Mouse (Mus musculus) gastrocnemius, adult 2 months (tissue): ENCODE measurements at regions not wholly inside any gene's neighbourhood (a gene's known extent, or its start where the extent isn't known, plus 50 kb on each side); places are given as distances from the start of the nearest gene placed in this dataset.

Experiments used
- DNase-seq: peaks from one replicate; pipeline ENCODE4 v3.0.0; 2022
- H3K27ac ChIP-seq: fragments of 200-600 bp; 2 replicates; pipeline ENCODE4 v1.8.1; 2022; ENCODE audit warnings: mild to moderate bottlenecking
- H3K4me3 ChIP-seq: fragments of 200-600 bp; 2 replicates; pipeline ENCODE4 v1.8.1; 2022; ENCODE audit warnings: mild to moderate bottlenecking, moderate library complexity
- CTCF ChIP-seq: fragments of 200-600 bp; IDR thresholded peaks from 2 replicates; pipeline ENCODE4 v1.8.1; 2022; ENCODE audit warnings: antibody characterized with exemption, mild to moderate bottlenecking, moderate library complexity
- intact Hi-C: fragments of 180-260 bp; cut with DNase I; formaldehyde crosslinking; loops from one replicate; pipeline ENCODE4 v1.15.1; 2025

DNA sequence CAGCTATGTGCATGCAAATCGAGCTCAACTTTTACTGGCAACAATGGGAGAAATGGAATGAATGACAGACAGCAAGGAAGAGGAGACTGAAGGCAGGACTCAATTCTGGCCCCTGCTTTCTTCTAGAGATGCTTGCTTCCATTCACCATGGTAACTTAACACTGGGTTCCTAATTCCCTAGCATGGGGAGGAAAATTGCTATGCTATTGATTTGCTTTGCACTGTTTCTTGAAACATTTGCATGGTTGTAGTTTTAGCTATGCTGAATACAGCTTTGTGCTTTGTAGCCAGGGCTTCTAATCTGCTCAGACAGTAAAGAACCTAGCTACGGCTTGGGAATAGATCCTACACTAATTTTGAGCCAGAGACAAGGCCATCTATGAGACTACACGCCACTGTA, 419.0 kb upstream of the Tenm3 start:
- no peak for TF ChIP-seq CTCF
- Histone ChIP-seq H3K4me3 (no peak overlapping the region), H3K27ac (no peak overlapping the region)
- intact Hi-C loops: no loop called here
- no peak for DNase-seq

DNA sequence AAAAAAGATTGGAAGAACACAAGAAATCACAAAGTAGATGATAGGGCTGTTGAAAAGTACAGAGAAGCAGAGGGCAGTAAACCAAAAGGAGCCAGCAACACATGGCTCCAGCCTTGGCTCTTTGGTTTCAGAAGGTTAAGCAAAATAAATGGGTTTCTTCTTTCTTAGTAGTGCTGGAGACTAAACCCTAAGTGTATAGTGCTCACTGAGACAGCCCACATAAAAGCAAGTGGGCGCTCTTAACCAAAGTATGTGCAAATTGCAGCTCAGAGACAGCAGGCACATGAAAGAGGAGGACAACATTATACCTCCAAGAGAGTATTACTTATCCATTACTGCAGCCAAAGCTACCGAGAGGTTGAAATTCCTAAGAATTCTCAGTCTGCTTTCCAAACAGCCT, 412.2 kb upstream of the Tenm3 start:
- TF ChIP-seq CTCF: no peak
- intact Hi-C loops: no loop called here
- DNase-seq: no peak
- Histone ChIP-seq H3K27ac (no peak overlapping the region), H3K4me3 (no peak overlapping the region)

DNA sequence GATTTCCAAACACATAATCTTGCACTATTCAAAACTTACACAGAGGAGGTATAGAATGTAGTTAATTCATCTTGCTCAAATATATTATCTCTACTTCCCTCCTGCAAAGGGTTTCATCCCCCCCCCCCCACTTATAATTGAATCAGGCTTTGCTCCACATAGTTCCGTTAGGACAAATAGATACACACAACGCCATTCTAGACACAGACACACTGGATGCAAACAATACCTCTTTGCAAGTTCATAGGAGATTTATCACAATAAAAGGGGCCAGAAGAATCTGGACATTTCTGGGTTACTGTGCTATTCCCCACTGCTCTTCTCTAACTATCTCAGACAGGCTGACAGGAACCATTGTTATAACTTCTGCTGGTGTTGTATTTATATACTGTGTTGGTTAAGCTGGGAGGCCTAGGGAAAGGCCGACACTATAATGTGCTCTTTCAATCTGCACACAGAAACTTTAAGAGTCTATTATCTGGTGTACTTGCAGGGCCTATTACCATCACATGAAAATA, 410.6 kb upstream of the Tenm3 start:
- Histone ChIP-seq H3K4me3 (no peak overlapping the region), H3K27ac (no peak overlapping the region)
- no peak for DNase-seq
- intact Hi-C loops: loop anchor here (5.0 kb wide), 1 partner anchor 118 kb away; no protein-coding TSS in a partner anchor
- TF ChIP-seq CTCF: no peak

DNA sequence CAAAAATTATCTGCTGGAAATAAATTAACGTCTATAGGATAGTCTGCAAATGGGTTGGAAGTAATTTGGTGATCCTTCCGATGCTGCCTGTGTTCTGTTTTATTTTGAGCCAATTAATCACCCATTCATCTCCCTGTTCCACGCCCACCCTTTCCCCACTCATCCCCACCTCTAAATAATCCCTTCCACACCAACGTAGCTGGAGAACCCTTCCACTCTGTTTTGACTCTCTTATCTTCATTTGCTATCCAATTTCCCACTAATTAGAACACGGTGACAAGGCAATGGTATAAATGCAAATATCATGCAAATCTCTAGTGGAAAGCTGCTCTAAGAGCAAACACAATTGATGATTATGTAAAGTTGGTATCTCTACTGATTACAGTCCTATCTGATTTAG, 399.3 kb upstream of the Tenm3 start:
- DNase-seq: no peak
- Histone ChIP-seq H3K4me3 (no peak overlapping the region), H3K27ac (no peak overlapping the region)
- no peak for TF ChIP-seq CTCF
- intact Hi-C loops: no loop called here

DNA sequence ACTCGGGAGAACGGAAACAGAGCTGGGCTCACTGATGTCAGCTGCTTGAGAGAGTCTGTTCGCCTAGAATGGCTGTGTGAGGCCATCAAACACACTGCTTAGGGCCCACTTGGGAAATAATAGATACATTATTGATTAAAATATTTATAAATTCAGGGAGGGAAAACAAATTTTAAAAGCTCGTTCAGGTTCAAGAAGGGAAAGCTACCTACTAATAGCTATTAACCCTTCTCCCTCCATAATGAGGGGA, 393.0 kb upstream of the Tenm3 start:
- intact Hi-C loops: no loop called here

DNA sequence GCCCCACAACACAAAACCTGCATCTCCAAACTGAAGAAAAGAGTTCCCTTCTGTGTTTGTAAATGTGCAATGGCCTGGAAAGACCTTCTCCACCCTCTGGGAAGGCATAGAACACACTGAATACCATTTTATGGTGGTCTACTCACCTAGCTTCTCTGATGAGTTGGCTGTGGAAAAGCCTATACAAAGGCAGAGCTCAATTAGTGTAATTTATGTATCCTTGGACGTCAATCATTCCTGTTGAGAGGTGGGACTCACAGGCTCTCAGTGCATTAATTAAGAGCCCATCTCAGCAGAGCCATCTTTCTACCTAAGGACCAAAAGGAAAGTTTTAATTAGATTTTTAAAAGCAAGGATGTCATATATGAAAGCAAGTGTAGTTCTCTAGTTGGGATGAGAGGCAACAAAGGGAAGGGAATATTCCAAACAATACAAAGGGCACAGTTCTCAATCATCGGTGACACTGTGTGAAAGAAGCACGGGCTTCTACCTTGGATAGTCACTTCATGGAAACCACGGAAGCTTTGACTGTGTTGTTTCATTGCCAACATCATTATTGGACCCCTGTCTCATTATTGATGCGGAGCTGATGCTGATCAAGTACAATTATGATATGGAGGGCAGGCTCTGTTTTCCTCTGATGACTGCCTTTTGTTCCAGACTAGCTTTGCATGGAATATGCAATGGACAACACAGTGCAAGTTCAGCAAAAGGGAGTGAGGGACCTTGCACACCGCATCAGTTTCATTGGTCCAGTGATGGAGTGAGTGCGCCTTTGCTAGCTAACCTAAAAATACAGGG, 392.5 kb upstream of the Tenm3 start:
- intact Hi-C loops: no loop called here
- no peak overlapping the region for H3K27ac ChIP-seq
- DNase-seq: no peak
- TF ChIP-seq CTCF: no peak
- H3K4me3 ChIP-seq: no peak overlapping the region

More for the DNA sequence above, 393.0 kb upstream of the Tenm3 start:
- Histone ChIP-seq H3K4me3 (no peak overlapping the region), H3K27ac (no peak overlapping the region)
- no peak for DNase-seq
- no peak for TF ChIP-seq CTCF

DNA sequence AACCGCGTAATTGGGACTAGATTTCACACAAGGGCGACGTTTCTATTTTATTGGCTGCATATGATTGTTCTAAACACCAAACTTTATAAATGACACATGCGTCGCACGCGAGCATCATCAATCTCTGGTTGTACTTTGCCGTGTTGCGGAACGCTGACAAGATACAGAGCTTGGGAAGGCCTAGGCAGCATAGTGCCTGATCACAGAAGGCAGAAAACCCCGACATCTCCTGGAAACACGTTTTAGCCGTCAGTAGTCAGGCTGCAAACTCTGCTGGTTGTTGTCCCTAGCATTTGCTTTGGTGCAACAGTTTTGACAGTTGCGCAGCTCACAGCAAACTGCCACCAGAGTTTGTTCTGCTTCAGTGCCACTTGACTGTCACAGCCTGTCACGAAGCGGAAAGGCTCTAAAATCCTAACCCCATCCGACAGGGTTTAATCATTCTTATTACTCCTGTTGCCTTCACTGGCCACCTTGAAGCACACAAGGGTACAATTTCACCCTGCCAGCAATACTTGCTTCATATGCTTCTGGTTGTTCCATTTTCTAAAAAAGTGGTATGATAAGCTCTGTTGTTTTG, 380.2 kb upstream of the Tenm3 start:
- DNase-seq: no peak
- no peak overlapping the region for H3K4me3 ChIP-seq
- no peak overlapping the region for H3K27ac ChIP-seq
- intact Hi-C loops: no loop called here
- no peak for TF ChIP-seq CTCF

DNA sequence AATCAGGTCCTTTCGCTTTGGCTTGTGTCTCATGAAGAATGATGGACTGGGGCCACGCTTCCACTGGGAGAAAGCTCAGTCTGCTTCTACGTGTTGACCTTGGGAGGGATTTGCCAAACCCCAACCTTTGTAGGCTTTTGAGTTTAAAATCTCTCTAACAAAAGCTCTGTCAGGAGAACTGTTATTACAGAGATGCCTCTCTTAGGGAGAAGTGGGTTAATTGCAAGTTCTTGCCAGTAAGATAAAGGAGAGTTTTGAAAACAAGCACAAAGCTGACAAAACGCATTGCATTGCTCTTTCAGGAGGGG, 351.5 kb upstream of the Tenm3 start:
- intact Hi-C loops: no loop called here
- H3K27ac ChIP-seq: no peak overlapping the region
- H3K4me3 ChIP-seq: no peak overlapping the region
- no peak for DNase-seq
- TF ChIP-seq CTCF: no peak

DNA sequence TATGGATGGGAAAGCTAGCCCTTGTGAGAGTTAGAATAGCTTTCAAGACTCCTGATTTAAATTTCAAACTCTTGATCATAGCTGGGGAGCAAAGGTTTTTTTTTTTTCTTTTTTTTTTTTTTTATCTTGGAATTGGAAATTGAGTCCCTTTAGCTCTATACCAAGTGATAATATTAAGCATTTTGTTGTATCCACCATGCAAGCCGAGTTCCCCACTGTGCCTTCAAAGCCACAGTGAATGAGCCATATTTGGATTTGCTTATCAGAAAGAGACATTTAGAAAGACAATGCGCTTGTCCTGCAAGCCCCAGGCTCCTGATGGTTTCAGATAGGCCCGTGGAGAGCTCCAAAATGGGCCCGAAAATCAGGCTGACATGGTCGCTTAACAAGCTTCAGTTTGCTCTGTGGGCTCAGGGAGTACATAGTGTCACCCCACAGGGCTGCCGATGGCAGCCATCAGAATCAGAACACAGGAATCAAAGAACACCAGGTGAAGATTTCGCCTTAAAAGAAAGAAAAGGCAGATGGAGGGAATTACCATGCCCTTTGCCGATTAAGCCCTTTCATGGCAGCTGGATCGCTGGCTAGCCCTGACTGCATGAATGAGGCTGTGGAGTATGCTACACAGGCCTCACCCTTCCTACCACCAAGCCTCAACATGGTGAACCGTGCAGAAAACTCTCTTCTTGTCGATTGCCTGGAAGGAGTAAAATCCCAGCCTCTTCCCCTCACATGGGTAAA, 351.0 kb upstream of the Tenm3 start:
- TF ChIP-seq CTCF: no peak
- no peak for DNase-seq
- intact Hi-C loops: no loop called here
- Histone ChIP-seq H3K27ac (no peak overlapping the region), H3K4me3 (no peak overlapping the region)

DNA sequence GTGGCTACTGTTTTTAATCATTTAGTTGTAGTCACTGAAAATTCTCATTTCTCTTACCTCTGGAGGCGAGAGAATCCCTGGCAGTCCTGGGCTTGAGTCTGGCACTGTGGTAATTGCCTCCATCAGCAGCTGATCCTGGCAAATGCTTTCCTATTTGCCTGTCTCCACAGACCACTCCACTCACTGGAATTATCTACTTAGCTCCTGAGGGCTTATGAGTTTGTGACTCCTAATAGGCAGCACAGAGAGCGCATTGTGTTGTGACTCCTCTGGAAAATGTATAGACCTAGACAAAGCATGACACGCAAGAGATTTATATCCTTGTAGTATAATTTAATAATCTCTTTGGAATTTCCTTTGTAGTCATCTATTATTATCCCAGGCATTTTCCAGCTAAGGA, 343.1 kb upstream of the Tenm3 start:
- DNase-seq: no peak
- TF ChIP-seq CTCF: no peak
- Histone ChIP-seq H3K27ac (no peak overlapping the region), H3K4me3 (no peak overlapping the region)
- intact Hi-C loops: no loop called here

DNA sequence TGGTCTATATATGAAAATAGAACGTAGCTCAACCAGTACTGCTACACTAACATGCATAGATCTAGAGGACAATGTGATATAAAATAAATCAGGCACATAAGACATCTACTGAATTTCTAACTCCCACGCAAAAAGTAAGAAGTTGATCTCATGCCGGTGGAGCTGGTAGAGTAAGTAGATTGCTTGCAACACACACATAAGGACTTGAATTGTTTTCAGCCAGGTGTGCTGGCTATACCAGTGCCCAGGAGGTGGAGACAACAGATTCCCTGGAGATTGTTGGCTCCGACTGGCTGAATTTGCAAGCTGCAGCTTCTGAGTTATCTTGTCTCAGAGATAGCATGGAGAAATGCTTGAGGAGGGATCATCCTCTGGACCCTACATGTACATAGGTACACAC, 331.6 kb upstream of the Tenm3 start:
- no peak for DNase-seq
- intact Hi-C loops: no loop called here
- no peak for TF ChIP-seq CTCF
- Histone ChIP-seq H3K4me3 (no peak overlapping the region), H3K27ac (no peak overlapping the region)

DNA sequence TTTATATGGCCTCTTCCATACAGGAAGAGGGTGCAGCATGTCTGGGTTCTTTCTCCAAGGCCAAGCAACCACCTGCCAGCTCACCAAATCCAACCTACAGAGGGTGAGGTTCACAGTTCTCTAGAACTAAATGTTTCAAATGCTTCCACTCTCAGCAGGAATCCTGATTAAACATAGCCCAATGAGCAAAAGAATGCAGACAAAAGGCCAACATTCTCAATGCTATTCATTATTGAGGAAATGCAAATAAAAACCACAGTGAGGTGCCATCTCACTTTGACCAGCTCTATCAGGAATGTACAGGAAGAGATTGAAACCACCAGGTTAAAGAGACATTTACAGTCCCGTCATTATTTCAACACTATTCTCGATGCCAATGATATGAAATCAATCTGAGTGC, 331.2 kb upstream of the Tenm3 start:
- no peak overlapping the region for H3K27ac ChIP-seq
- intact Hi-C loops: no loop called here
- TF ChIP-seq CTCF: no peak
- H3K4me3 ChIP-seq: no peak overlapping the region
- DNase-seq: no peak

DNA sequence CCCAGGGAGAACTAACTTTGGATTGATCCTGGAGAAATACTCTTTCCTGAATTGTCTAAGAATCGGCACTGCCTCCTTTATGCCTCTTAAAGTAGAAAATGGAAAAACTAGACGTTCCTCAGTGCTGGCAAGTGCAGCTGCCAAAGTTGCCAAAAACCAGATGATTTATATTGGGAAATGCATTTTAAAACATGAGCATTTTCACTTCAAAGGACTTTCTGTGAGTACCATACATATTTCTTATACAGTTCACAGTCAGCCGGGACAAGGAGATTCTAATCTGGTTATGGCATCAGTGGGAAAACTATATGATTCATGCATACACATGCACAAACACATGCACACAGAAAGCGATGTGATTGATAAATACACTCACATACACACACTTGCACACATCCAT, 315.6 kb upstream of the Tenm3 start:
- intact Hi-C loops: no loop called here
- TF ChIP-seq CTCF: no peak
- no peak overlapping the region for H3K4me3 ChIP-seq
- no peak overlapping the region for H3K27ac ChIP-seq
- no peak for DNase-seq

DNA sequence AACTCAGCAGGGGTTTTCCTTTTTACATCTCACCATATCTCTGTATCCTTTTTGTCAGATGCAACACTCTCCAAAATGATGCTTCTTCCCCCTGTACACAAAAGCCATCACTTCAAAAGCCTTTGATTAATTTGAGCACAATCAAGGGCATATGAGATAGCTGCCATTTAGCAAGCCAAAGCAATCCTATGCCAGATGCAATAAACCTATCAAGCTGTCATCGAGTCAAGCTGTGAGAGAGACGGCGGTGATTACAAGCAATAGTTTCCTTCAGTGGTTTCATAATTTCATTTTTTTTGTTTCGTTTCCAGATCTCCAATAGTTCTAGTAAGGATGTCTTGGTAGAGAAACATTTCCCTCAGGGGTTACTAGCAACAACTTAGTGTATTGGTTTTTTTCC, 314.4 kb upstream of the Tenm3 start:
- intact Hi-C loops: no loop called here
- TF ChIP-seq CTCF: no peak
- Histone ChIP-seq H3K27ac (no peak overlapping the region), H3K4me3 (no peak overlapping the region)
- no peak for DNase-seq
